Mouse (Mus musculus) erythroblast, embryonic 14.5 days (primary cell): Measurements from ENCODE around the gene Obscn.

Experiments used
- GATA1 ChIP-seq: IDR thresholded peaks from 2 replicates; pipeline ENCODE4 v1.6.1; 2012; ENCODE audit warnings: low read length, inconsistent platforms, mixed read lengths
- TAL1 ChIP-seq: IDR thresholded peaks from 3 replicates; pipeline ENCODE4 v1.6.1; 2012; ENCODE audit warnings: low read length, inconsistent platforms, mixed read lengths

- TF ChIP-seq GATA1: no peak
- no peak for TF ChIP-seq TAL1
Measured at GRCm38 (mm10) chr11:58985299-58985917, 150.8 kb downstream of the Obscn start.
